Mouse (Mus musculus) lung, adult 18-20 months (tissue): ENCODE measurements around the gene Dtymk.
A peak's percentile ranks its signal among the peaks of the same experiment; 100 is the strongest.
"Not testable (repeated sequence)": the region's sequence is repeated elsewhere in the genome, so short reads cannot be mapped to it uniquely, and the experiment has no call there.

ENCODE experiments used
- DNase-seq, 2 experiments: peaks; one replicate each; pipeline ENCODE4 v3.0.0; 2022; ENCODE audit warnings: mixed read lengths in 2 of 2

Gene Dtymk

GRCm38 (mm10) chr1:93803556-93804507 lies 2.1 kb upstream of the Dtymk start, which contains the start of gene Ing5:
Ing5 (plus strand) TSS chr1:93803965.
- peak; percentile 99 for DNase-seq

- DNase-seq, result no peak
These were observed 1.0 kb upstream of the Dtymk start for GRCm38 (mm10) chr1:93802771-93803170.

- no peak for DNase-seq
These were observed 847 bp downstream of the Dtymk start for GRCm38 (mm10) chr1:93800670-93801503.

- no peak for DNase-seq
These were observed 5.8 kb downstream of the Dtymk start for GRCm38 (mm10) chr1:93795886-93796285.

- no peak for DNase-seq
These were observed 7.2 kb downstream of the Dtymk start for GRCm38 (mm10) chr1:93794526-93794925.

GRCm38 (mm10) chr1:93786912-93787311 lies 14.8 kb downstream of the Dtymk start:
- DNase-seq, result no peak

GRCm38 (mm10) chr1:93776686-93777085 lies 25.0 kb downstream of the Dtymk start:
- no peak for DNase-seq

- DNase-seq, result peak; percentile 36 to 60
These were observed 31.8 kb downstream of the Dtymk start for GRCm38 (mm10) chr1:93769901-93770300.

- DNase-seq, result no peak
These were observed 34.1 kb downstream of the Dtymk start for GRCm38 (mm10) chr1:93767600-93767999.

GRCm38 (mm10) chr1:93764871-93765591 lies 36.7 kb downstream of the Dtymk start:
- no peak for DNase-seq

- DNase-seq, result not testable (repeated sequence)
These were observed 38.2 kb downstream of the Dtymk start for GRCm38 (mm10) chr1:93763531-93763930.

GRCm38 (mm10) chr1:93760076-93760475 lies 41.7 kb downstream of the Dtymk start:
- no peak for DNase-seq

GRCm38 (mm10) chr1:93756154-93756553 lies 45.6 kb downstream of the Dtymk start:
- no peak for DNase-seq

- no peak for DNase-seq
These were observed 46.1 kb downstream of the Dtymk start for GRCm38 (mm10) chr1:93755618-93756017.

GRCm38 (mm10) chr1:93755291-93755610 lies 46.5 kb downstream of the Dtymk start:
- DNase-seq, result no peak

GRCm38 (mm10) chr1:93754573-93755290 lies 47.0 kb downstream of the Dtymk start, which contains the start of gene Thap4:
Thap4 (minus strand) TSS chr1:93754864.
- peak; percentile 93 for DNase-seq

- peak in 1 of 2 experiments; percentile 21 for DNase-seq
These were observed 47.7 kb downstream of the Dtymk start for GRCm38 (mm10) chr1:93753911-93754572.

- DNase-seq, result no peak
These were observed 50.4 kb downstream of the Dtymk start, which contains the start of gene Atg4b for GRCm38 (mm10) chr1:93751290-93751689. Atg4b (plus strand) TSS chr1:93751500.

GRCm38 (mm10) chr1:93748539-93748938 lies 53.2 kb downstream of the Dtymk start:
- peak in 1 of 2 experiments; percentile 24 for DNase-seq

- no peak for DNase-seq
These were observed 55.6 kb downstream of the Dtymk start for GRCm38 (mm10) chr1:93746179-93746578.

- no peak for DNase-seq
These were observed 58.8 kb downstream of the Dtymk start for GRCm38 (mm10) chr1:93742910-93743309.
